Mouse (Mus musculus): ENCODE results near the gene Fgfr2.

Gene Fgfr2

GRCm38 (mm10) chr7:130260905-130261683 lies 2862.1 kb downstream of the Fgfr2 start:
- DNase-seq (ENCODE audit: low spot score in 2 of 2): no peak

- no peak for DNase-seq (ENCODE audit: low spot score in 2 of 2)
Measured at GRCm38 (mm10) chr7:130260060-130260459, 2863.1 kb downstream of the Fgfr2 start.

- DNase-seq (ENCODE audit: low spot score in 2 of 2): no peak
Measured at GRCm38 (mm10) chr7:130258704-130259295, 2864.3 kb downstream of the Fgfr2 start.

- DNase-seq (ENCODE audit: low spot score in 2 of 2): no peak
Measured at GRCm38 (mm10) chr7:130257991-130258703, 2865.0 kb downstream of the Fgfr2 start.

DNA sequence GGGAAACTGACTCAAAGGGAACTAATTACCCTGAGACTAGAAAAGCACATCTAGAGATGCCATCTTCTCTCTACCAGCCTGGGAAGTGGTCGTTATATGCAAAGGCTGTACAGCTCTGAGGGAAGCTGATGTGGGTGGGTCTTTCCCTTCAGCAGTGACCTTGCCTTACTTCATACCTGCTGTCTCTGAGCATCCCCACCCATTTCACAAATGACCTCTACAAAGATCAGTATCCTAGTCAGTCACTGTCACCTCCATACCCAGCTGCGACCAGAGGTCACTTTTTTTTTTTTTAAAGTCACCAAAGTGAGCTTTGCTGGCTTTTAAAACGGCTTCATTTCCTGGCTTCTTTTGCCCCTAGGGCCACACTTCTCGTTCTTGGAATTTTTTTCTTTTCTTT lies 2869.9 kb downstream of the Fgfr2 start:
- no peak for DNase-seq (ENCODE audit: low spot score in 2 of 2)

DNA sequence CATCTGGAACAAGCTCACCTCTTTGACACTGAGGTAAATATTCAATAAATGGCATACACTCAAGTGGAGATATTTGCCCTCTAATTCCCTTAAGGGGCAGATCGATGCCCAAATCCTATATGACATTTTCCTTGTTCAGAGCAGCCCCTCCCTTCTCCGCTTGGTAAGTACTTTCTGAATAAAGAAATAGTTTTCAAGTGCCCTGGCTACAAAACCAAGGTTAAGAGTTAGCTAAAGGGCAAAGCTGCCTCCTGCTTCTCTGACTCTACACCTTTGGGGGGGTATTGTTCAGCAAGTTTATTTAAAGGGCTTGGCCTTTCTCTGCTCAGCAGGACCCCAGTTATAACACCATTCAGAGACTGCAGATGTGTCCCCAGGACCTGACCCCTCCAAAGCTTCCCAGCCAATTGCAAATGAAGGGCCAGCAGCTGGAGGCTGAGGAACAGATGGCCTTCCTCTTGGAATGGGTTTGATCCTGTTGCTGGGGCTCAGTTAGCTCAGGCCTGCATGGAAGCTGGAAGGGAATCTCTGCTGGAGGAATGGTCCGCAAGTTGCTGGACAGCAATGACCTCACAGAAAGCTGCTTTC lies 2871.1 kb downstream of the Fgfr2 start:
- DNase-seq (ENCODE audit: low spot score in 2 of 2): no peak

DNA sequence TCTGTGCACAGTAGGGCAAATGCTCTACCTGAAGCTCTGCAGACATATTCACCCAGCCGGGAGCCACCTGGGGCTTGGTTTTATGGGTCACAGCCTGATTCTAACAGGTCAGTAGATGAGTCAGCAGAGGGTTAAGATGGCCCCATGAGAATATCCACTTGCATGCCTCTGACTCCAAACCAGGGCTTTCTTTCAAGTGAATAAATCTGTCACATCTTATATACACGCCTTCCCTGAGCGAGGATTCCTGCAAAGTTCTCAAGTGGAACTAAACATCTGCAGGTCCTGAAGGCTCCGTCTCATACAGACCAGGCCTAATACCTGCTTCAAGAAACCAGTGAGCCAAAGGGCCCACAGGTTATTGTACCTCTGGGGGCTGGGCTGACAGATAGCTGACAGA lies 2872.2 kb downstream of the Fgfr2 start:
- no peak for DNase-seq (ENCODE audit: low spot score in 2 of 2)

DNA sequence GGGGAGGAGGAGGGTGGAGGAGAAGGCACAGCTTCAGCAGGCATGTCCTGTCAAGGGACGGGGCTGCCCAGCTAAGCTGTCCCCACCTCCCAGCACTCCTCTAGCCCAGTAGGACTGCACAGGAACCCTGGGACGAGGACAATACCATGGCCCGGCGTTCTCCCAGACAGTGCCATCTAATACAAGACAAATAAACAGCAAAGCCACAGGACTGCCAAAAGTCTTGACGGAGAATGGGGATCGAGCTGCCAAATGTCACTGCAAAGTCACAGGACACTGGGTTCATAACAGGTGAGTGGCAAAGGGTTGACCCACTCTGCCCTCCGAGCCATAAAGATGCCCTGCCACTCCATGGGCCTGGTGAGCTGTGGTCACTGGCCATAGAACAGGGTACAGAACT lies 2874.7 kb downstream of the Fgfr2 start:
- no peak for DNase-seq (ENCODE audit: low spot score in 2 of 2)

GRCm38 (mm10) chr7:130247831-130248230 lies 2875.3 kb downstream of the Fgfr2 start:
- DNase-seq (ENCODE audit: low spot score in 2 of 2): no peak

DNA sequence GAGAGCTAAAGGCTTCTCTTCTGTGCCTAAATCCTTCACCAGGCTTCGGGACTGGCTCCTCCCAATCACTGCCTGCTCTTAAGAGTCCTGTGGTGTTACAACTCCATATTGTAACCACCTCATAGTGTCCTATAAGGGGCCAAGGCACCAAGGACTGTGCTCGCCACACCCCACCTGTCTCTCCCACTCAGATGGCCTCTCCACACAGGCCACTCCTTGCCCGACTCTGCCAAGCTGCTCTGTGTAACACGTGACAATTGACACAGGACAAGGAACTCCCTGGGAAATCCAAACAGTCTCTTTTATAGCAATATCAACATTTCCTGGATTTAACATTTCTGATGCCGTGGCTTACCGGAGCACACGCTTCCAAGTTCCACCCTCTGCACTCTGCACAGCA lies 2876.7 kb downstream of the Fgfr2 start:
- no peak for DNase-seq (ENCODE audit: low spot score in 2 of 2)

DNA sequence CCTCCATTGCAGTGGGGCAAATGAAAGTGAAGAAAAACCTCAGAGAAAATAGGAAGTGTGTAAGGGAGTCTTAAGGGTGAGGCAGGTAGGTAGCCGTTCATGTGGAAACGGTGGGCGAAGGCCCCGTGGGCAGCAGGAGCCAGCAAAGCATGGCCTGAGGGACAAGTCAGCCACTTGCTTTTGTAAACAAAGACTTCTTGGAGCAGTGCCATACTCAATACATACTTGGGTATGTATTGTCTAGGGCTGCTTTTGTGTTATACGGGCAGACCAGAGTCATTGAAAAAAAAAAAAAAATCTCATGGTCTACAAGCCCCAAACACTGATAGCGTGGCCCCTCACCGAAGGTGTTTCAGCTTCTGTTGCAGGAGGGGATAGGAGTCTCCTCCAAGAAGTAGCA lies 2878.6 kb downstream of the Fgfr2 start:
- no peak for DNase-seq (ENCODE audit: low spot score in 2 of 2)

DNA sequence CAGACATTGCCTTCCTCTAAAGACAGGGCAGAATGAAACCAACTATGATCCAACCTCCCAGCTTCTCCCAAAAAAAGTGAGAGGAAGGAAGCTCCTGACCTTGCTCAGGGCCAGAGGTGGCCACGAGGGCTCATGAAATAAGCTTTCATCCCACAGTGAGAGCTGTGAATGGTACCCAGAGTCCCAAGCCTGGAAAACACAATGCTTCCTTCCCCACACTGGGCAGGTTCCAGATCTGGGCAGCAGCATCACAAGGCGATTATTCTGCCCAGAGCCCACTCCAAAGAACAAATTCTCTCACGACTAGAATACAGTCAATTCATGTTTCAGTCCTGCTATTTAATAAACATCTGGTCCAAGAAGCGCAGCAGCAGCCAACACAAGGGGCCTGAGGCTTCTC lies 2879.3 kb downstream of the Fgfr2 start:
- no peak for DNase-seq (ENCODE audit: low spot score in 2 of 2)

- no peak for DNase-seq (ENCODE audit: low spot score in 2 of 2)
Measured at GRCm38 (mm10) chr7:130240191-130240590, 2883.0 kb downstream of the Fgfr2 start.

GRCm38 (mm10) chr7:130237244-130237643 lies 2885.9 kb downstream of the Fgfr2 start:
- no peak for DNase-seq (ENCODE audit: low spot score in 2 of 2)

GRCm38 (mm10) chr7:130233777-130234176 lies 2889.4 kb downstream of the Fgfr2 start:
- no peak for DNase-seq (ENCODE audit: low spot score in 2 of 2)

- DNase-seq (ENCODE audit: low spot score in 2 of 2): no peak
Measured at GRCm38 (mm10) chr7:130230034-130230433, 2893.1 kb downstream of the Fgfr2 start.

DNA sequence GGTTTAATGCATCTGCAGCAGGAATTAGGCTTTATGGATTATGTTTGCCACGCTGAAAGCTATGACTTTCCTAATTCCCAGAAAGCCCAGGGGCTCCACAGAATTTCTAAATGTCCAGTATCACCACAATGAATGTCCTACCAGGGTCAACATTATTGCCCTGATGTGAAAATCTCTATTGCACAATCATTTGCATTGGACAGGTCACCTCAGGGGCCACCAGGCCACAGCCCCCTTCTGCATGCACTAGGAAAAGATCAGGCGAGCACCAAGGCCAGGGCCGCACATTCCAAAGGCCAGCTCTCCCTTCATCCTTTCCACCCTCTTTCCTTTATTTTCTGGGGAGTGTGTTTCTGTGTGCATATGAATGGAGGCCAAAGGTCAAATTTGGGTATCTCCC lies 2897.9 kb downstream of the Fgfr2 start:
- DNase-seq (ENCODE audit: low spot score in 2 of 2): no peak

GRCm38 (mm10) chr7:130222633-130223354 lies 2900.4 kb downstream of the Fgfr2 start:
- no peak for DNase-seq (ENCODE audit: low spot score in 2 of 2)

- no peak for DNase-seq (ENCODE audit: low spot score in 2 of 2)
Measured at GRCm38 (mm10) chr7:130221661-130222387, 2901.3 kb downstream of the Fgfr2 start.

- DNase-seq (ENCODE audit: low spot score in 2 of 2): no peak
Measured at GRCm38 (mm10) chr7:130220627-130221026, 2902.5 kb downstream of the Fgfr2 start.

DNA sequence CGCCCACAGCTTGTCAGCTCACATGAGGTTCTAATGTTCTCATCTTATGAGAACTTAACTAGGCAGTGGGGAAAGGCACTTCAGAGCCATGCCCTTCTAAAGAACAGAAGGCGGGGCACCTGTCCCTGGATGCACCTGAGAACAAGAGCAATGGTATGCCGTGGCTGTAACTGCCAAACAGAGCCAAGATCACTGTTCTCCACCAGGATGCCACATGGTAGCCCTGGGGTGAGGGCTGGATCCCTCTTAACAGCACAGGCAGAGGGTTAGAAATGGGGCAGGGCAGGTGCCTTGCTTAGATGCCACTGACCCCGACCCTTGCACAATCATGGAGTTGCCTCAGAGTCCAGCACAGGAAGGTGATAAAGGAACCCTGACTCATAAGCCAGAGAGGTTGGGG lies 2903.3 kb downstream of the Fgfr2 start:
- DNase-seq (ENCODE audit: low spot score in 2 of 2): no peak
